Mouse (Mus musculus) embryo, embryonic 10.5 days (tissue): Measurements from ENCODE around the gene Nt5e.

Experiments
- DNase-seq: peaks from one replicate; pipeline ENCODE4 v3.0.0-alpha.2; 2015; ENCODE audit warnings: low spot score

Gene Nt5e

GRCm38 (mm10) chr9:88344424-88344823 is 17.4 kb downstream of the Nt5e start:
- no peak for DNase-seq

DNA sequence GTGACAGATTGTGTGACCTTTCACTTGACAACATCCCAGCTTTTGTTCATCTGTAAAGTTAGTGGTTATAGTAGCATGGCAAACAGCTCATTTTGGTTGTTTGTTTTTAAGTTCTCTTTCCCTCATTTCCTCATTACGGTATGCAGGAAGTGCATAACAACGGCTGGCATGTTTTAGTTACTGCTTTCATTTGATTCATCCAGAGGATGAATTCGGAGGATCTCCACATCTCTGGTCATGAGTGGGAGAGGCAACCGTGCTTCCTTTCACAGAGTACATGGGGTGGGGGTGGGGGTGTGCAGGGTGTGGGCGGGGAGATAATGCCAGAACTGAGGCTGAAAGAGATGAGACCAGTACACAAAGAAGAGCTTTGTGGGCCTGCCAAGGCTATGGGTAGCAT is 19.9 kb downstream of the Nt5e start:
- DNase-seq, result no peak

DNA sequence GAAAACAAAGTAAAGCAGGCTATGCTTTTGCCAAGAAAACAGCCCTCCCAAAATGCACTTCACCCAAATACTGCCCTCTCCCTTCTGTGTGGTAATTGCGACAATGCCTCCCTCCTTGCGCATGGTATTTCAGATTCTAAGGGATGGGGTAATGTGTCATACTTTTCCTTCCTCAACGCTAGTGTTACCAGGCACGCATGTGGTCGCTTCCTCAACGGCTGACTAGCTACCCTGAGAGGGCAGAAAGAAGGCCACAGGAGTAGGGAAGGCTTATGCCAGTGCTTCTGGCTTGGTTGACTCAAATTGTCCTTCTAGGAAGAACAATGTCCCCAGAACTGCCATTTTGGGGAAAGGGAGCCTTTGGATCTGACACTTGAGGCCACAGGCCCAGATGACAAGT is 21.6 kb downstream of the Nt5e start:
- DNase-seq, result no peak

- no peak for DNase-seq
Measured at GRCm38 (mm10) chr9:88350317-88350716, 23.3 kb downstream of the Nt5e start.

DNA sequence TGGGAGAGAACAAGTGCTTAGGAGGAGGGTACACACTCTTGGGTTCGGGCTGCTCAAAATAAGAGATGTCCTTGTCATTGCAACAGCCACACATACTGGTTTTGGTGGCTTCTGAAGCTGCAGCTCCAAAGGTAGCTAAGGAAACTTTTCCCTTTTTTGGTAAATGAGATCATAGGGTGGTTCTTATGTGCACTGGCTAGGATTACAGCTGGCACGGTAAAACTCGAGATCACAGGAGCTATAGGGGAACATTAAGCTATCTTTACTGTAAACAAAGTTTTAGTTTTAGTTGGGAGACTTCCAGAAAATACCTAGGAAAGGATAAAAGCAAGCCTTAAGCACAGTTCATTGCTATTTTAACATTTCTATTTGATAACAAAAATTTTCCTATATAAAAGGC is 24.2 kb downstream of the Nt5e start:
- no peak for DNase-seq

- DNase-seq, result no peak
Measured at GRCm38 (mm10) chr9:88352741-88353140, 25.7 kb downstream of the Nt5e start.

DNA sequence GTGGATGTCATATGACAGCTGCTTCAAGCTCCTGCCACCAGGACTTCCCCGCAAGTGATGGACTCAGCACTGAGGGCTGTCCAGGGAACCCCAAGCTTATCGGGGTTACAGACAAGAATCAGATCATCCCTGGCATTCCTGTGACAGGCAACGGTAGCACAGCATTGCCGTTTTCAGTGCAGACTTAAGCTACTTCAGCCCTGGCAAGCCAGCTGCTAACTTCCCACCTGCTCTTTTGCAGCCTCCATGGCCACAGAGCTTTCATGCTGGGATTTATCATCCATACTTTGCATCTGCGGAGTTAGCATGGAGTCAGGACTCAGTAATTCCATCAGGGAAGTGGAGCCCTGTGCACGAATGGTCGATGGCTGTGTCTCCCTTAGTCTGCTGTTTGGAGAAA is 26.5 kb downstream of the Nt5e start:
- no peak for DNase-seq

DNA sequence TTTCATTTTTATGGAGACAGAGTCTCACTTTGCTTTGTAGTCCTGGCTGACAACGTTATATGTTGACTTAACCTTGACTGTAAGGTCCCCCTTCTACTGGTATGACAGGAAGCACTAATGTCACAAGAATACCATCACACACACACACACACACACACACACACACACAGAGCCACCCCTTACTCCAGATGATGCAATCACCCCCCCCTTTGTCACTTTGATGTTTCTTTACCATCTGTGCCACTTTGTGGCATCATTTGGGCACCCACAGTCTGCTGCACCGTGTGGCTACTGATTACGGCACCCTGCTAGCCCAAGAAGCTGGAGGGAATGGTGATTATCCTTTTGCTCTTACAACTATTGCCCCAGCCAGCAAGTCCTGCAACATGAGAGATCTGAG is 30.2 kb downstream of the Nt5e start:
- DNase-seq, result no peak

DNA sequence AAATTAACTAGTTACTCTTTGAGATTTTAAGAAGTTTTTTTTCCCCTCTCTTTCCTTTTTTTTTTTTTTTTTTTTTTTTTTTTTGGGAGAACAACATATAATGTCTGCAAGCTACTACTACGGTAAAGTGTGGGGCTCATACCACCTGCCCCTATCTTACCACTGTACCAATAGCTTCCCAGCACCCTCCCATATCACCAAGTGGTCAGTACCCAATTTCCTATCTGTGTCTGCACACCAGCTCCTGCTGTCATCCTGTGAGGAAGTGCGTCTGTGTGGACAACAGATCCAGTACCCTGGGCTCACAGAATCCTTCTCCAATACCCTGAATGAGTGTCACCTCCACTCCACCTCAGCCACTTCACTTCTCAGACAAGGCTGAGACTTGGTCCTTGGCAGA is 32.1 kb downstream of the Nt5e start:
- no peak for DNase-seq

- DNase-seq, result no peak
Measured at GRCm38 (mm10) chr9:88361211-88361909, 34.4 kb downstream of the Nt5e start.

DNA sequence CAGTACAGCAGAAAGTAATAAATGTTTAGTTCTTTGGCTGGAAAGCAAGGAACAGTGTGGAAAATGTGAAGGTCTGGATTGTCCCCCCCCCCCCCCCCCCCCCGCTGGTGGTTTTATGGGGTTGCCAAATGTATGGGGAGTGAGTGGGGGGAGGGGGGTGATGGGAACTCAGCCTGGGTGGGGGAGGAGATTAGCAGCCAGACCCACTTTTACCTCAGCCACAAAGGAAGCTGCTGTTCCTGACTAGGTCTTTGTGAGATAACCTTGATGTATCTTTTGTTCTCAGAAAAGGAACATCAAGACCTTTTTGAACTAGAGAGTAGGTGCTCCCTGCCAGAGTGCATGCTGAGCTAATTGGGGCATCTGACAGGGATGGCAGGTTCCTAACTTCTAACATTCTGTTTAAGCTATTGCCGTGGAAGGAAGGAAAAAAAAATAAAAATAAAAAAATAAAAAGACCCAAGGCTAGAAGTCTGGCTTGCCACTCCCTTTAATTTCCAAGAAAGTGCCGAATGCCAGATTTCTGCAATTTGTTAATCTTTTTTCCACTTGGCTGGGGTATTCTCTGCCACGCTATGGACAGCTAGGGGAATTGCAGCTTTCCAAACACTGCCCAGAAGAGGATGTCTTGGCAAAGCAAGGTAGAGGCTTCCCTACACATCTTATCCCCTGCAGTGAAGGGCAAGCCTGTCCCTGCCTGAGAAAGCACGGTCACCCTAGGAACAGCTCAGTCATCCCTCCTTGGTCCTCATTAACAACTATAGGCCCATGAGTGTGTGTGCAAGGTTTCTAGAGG is 35.3 kb downstream of the Nt5e start:
- DNase-seq, result peak; percentile 15

DNA sequence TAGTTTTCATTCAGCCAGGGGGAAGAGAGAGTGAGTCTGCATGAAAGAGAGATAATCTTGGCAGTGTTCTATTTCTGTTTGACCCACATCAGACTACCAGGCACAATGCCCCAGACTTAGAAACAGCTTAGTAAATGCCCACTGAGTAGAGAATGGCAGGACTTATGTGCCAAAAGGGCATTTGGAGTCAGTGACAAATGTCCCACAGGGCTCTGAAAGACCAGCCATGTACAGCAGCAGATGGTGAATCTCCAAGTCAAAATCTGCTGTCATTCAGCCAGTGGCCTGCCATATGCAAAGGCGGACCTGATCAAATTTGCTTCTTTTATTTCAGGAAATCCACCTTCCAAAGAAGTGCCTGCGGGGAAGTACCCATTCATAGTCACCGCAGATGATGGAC is 36.1 kb downstream of the Nt5e start:
- no peak for DNase-seq

DNA sequence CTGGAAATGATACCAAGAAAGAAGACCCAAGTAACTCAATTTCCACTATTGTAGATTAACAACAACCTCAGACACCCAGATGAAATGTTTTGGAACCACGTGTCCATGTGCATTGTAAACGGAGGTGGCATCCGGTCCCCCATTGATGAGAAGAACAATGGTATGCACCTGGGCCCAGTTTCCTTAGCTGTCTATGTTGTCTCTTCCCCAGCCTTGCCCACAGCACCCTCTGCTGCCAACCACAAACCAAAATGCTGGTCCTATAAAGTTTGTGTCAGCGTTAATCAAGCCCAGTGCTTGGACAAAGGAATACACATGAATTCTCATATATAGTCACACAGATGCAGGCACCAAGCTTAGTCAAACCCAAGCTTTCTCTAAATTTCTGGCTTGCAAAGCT is 39.3 kb downstream of the Nt5e start:
- no peak for DNase-seq

- no peak for DNase-seq
Measured at GRCm38 (mm10) chr9:88366819-88367218, 39.8 kb downstream of the Nt5e start.

DNA sequence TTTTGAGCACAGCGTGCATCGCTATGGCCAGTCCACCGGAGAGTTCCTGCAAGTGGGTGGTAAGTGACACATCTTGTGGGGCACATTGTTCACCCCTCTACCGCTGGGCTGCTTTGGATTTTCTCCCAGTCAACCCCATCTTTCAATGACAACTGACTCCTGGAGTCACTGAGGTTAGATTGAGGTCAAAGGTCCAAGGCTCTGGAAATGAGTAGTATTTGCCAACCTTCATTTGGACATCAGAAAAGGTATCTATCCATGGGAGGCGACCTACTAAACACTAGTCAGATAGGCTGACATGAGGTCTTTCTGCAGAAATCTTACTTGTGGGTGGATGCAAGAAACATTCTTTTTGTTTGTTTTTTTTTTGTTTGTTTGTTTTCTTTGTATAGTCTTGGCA is 40.3 kb downstream of the Nt5e start:
- DNase-seq, result no peak

GRCm38 (mm10) chr9:88367751-88368150 is 40.8 kb downstream of the Nt5e start:
- no peak for DNase-seq

- DNase-seq, result no peak
Measured at GRCm38 (mm10) chr9:88368476-88368875, 41.5 kb downstream of the Nt5e start.

GRCm38 (mm10) chr9:88369666-88370065 is 42.7 kb downstream of the Nt5e start:
- DNase-seq, result no peak

GRCm38 (mm10) chr9:88371201-88371600 is 44.2 kb downstream of the Nt5e start:
- no peak for DNase-seq

GRCm38 (mm10) chr9:88373001-88373400 is 46.0 kb downstream of the Nt5e start:
- DNase-seq, result no peak

GRCm38 (mm10) chr9:88377483-88377882 is 50.5 kb downstream of the Nt5e start:
- DNase-seq, result no peak

- DNase-seq, result no peak
Measured at GRCm38 (mm10) chr9:88379057-88379456, 52.1 kb downstream of the Nt5e start.

GRCm38 (mm10) chr9:88380076-88380475 is 53.1 kb downstream of the Nt5e start:
- DNase-seq, result no peak

DNA sequence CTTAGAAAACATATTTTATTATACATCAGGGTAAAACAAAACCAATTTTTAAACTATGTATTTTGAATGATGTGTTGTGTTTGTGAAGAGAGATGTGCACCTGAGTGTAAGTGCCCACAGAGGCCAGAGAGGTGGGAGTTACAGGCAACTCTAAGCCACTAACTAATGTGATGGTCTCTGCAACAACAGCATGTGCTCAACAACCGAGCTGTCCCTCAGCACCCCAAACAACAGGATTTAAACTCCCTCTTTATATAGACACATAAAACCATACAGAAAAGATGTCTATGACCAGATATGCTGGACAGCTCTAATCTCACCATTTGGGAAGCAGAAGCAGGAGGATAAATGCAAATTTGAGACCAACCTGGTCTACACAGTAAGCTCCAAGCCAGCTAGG is 53.5 kb downstream of the Nt5e start:
- no peak for DNase-seq
